Comparison of ENCODE assay signal across 2 mouse cellular contexts in the genomic region with DNA sequence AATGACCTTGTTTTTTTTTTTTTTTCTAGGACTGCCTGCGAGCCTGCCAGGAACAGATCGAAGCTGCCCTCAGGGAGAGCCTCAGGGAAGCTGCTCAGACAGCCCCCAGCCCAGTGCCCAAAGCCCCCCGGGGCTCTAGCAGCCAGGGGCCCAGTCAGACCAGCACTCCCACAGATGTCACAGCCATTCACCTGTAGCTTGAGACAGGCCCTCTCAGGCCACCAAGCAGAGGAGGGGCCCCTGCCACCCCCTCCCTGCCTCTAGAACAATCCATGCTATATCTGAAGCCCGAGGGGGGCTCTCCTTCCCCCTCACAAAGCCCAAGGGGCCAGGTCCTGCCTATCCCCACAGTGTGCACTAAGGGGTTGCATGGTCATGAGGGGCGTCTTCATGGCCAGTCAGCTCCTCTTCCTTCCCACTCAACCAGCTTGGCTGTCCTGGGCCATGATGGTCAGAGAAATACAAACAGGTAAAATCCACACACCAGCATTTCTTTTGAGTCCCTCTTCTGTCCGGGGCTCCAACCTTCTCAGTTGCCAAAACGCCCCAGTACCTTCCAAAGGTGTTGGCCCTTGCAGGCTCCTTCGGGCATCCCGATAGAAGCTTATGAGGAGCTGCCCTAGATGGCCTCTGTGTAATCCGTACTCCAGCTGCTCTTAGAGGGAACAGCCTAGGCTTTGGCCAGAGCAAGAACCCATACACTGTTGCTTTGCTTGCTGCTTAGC.
TF ChIP-seq lines count a peak whose summit lies in the region.

No protein-coding gene starts in this region.

TF ChIP-seq in MEL, 35 proteins besides CTCF, POLR2A, EP300 and RAD21:
- 0 out of 2 replicates have a peak, but pooled peaks have one; percentile 19 for TF ChIP-seq ZMIZ1 (IDR thresholded peaks at IDR 0.05; ENCODE audit: low read depth, low read length)

TF ChIP-seq in myocyte, 11 proteins besides CTCF, POLR2A, EP300 and RAD21:
- peak; percentile 18 for TF ChIP-seq POLR2AphosphoS2 (IDR thresholded peaks at IDR 0.05; ENCODE audit: insufficient read length, low read depth)
